Mouse (Mus musculus) layer of hippocampus, adult 8-10 months (tissue): ENCODE results near the gene Hcn1. TPM values are rescaled to one million over a fixed set of nuclear protein-coding genes. Genes with fewer than 3 reads are reported as not detected.

ENCODE experiments used
- DNase-seq, 2 experiments: peaks; one replicate each; pipeline ENCODE4 v3.0.0; 2022; ENCODE audit warnings: low spot score in 2 of 2
- total RNA-seq, 4 experiments: library from RNA; stranded (reverse); gene quantifications; 2 replicates each; pipeline ENCODE4 v1.2.4; 2022

The Hcn1 gene
- total RNA-seq, 4 experiments from 2014 or later: 37.4 to 46.8 (median 41.7) TPM

GRCm38 (mm10) chr13:117694729-117695332 is 92.7 kb downstream of the Hcn1 start:
- DNase-seq: no peak

GRCm38 (mm10) chr13:117705573-117705972 is 103.5 kb downstream of the Hcn1 start:
- no peak for DNase-seq

- DNase-seq: no peak
Observed at GRCm38 (mm10) chr13:117705997-117706396, 103.9 kb downstream of the Hcn1 start.

GRCm38 (mm10) chr13:117706496-117706895 is 104.4 kb downstream of the Hcn1 start:
- DNase-seq: no peak

- DNase-seq: peak; percentile 23 to 48
Observed at GRCm38 (mm10) chr13:117706986-117707738, 105.0 kb downstream of the Hcn1 start.

- no peak for DNase-seq
Observed at GRCm38 (mm10) chr13:117710811-117711210, 108.7 kb downstream of the Hcn1 start.

- peak; percentile 31 to 37 for DNase-seq
Observed at GRCm38 (mm10) chr13:117722090-117722489, 120.0 kb downstream of the Hcn1 start.

GRCm38 (mm10) chr13:117724083-117724482 is 122.0 kb downstream of the Hcn1 start:
- no peak for DNase-seq

- no peak for DNase-seq
Observed at GRCm38 (mm10) chr13:117728393-117728792, 126.3 kb downstream of the Hcn1 start.

GRCm38 (mm10) chr13:117732738-117733137 is 130.6 kb downstream of the Hcn1 start:
- DNase-seq: no peak

GRCm38 (mm10) chr13:117744451-117744850 is 142.3 kb downstream of the Hcn1 start:
- no peak for DNase-seq

- DNase-seq: no peak
Observed at GRCm38 (mm10) chr13:117745173-117745572, 143.1 kb downstream of the Hcn1 start.

GRCm38 (mm10) chr13:117765487-117765886 is 163.4 kb downstream of the Hcn1 start:
- DNase-seq: peak; percentile 71 to 80

GRCm38 (mm10) chr13:117785376-117785775 is 183.3 kb downstream of the Hcn1 start:
- no peak for DNase-seq

GRCm38 (mm10) chr13:117792861-117793260 is 190.7 kb downstream of the Hcn1 start:
- DNase-seq: no peak

GRCm38 (mm10) chr13:117801061-117801460 is 198.9 kb downstream of the Hcn1 start:
- DNase-seq: no peak

GRCm38 (mm10) chr13:117827628-117828027 is 225.5 kb downstream of the Hcn1 start:
- DNase-seq: no peak

GRCm38 (mm10) chr13:117836658-117837057 is 234.5 kb downstream of the Hcn1 start:
- no peak for DNase-seq

GRCm38 (mm10) chr13:117838264-117838663 is 236.1 kb downstream of the Hcn1 start:
- DNase-seq: no peak

- no peak for DNase-seq
Observed at GRCm38 (mm10) chr13:117842366-117842765, 240.2 kb downstream of the Hcn1 start.

GRCm38 (mm10) chr13:117847290-117847689 is 245.2 kb downstream of the Hcn1 start:
- DNase-seq: no peak

- no peak for DNase-seq
Observed at GRCm38 (mm10) chr13:117848757-117849156, 246.6 kb downstream of the Hcn1 start.
